Mouse (Mus musculus) heart, postnatal 36 days (tissue): ENCODE data around the gene Adam8. TPM values are rescaled to one million over a fixed set of nuclear protein-coding genes. Genes with fewer than 3 reads are reported as not detected.

Source experiments
- DNase-seq, 2 experiments: peaks; one replicate each; pipeline ENCODE4 v3.0.0; 2021 to 2022
- intact Hi-C: fragments of 180-260 bp; cut with DNase I; formaldehyde crosslinking; loops from one replicate; pipeline ENCODE4 v1.15.1; 2025
- microRNA-seq, 2 experiments: library from miRNA; unstranded; fragments of <30 nt; microRNA quantifications; one replicate each; pipeline ENCODE4 v1.2.0; 2021; ENCODE audit warnings: borderline number of aligned reads in 2 of 2
- total RNA-seq, 2 experiments: library from RNA; stranded (reverse); gene quantifications; 2 replicates each; pipeline ENCODE4 v1.2.3; 2021

Adam8 gene
- total RNA-seq, 2 experiments from 2014 or later: 0.49 to 0.61 TPM

DNA sequence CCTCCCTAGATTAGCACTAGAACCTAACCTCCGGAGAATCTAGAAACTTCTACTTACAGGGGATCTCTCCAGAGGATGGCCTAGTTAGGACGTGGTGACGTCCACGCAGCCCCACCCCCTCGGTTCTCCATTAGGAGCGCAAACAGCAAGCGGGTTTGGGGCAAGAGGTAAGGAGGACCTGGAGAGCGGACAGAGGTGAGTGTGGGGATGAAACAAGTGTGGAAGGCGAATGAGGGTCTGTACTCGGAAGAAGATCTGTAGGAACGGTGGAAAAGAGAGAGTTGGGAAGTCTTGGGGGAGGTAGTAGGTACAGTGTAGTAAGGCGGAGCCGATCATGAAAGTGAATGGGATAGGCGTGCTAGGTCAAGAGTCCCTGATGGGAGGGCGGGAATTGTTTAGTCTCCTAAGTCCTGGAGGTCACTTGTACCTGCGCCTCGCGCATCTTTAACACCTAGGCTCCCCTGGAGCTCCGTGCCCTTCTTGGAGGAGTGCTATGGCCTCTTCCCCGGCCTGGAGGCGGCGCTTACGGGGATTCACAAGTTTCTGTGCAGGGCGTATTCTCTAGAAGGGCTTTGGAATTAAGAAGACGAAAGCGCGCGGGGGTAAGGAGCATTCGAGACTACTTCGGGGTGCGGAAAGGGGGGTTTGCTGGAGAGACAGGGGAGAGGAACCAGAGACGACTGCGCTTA is 41.9 kb downstream of the Adam8 start:
- DNase-seq: peak; percentile 60
- intact Hi-C loops: no loop called here

GRCm38 (mm10) chr7:139949893-139950282 is 42.5 kb downstream of the Adam8 start:
- peak; percentile 44 to 49 for DNase-seq
- intact Hi-C loops: no loop called here

DNA sequence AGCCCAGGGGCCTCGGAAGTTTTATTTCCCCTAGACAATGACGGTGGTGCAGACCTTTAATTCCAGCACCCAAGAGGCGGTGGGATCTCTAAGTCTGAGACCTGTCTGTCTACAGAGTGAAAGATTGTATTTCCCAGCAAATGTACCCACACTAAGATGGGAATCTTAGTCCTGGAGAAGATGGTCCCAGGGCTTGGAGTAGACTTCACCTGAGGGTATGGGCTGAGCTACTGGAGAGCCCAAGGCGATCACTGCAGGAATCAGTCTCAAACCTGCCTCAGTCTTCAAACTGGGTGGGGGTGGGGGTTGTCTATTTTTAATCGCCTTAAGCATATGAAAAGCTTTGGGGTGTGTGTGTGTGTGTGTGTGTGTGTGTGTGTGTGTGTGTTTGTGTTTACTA is 46.3 kb downstream of the Adam8 start:
- intact Hi-C loops: no loop called here
- no peak for DNase-seq

DNA sequence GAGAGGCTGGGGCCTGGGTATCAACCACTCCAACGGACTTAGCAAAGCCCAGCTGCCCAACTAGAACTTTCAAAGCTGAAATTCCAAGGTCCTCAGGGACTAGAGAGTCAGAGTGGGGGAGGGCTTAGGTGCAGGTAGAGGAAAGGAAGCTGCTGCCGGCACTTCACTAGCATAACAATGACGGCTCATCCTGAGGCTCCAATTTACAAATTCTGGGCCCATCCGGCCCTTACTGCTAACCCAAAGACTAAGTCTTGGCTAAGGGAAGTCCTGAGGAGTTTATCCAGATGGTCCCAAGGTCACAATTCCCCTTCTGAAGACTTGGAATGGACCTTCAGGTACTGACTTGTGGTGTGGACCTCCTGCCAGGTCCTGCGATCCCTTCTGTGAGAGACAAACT is 46.8 kb downstream of the Adam8 start:
- no peak for DNase-seq
- intact Hi-C loops: no loop called here

GRCm38 (mm10) chr7:139944291-139945240 is 47.8 kb downstream of the Adam8 start:
- intact Hi-C loops: no loop called here
- DNase-seq: no peak

DNA sequence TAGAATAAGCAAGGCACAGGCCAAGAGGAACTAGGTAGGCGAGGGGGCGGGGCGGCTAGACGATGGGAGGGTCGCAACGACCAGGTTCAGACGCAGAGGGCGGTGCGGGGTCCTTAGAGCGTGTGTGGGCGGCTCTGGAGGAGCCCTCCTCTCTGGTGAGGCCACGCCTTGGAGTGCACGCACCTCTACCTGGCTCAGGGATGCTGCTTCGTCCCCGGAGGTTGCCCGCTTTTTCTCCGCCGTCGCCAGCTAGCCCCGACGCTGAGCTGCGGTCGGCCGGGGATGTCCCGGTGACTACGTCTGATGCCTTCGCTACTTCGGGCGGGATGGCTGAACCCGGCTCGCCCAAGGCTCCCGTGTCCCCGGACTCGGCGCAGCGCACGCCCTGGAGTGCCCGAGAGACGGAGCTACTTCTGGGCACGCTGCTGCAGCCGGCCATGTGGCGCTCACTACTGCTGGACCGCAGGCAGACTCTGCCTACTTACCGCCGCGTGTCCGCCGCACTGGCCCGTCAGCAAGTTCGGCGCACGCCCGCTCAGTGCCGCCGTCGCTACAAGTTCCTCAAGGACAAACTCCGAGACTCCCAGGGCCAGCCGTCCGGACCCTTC is 48.6 kb downstream of the Adam8 start, which contains the start of gene Utf1:
Utf1 (plus strand) TSS at position 116 of the 608 bp plus-strand sequence.
- intact Hi-C loops: no loop called here
- DNase-seq: peak; percentile 26 to 33

GRCm38 (mm10) chr7:139940476-139941209 is 51.7 kb downstream of the Adam8 start:
- intact Hi-C loops: no loop called here
- no peak for DNase-seq

DNA sequence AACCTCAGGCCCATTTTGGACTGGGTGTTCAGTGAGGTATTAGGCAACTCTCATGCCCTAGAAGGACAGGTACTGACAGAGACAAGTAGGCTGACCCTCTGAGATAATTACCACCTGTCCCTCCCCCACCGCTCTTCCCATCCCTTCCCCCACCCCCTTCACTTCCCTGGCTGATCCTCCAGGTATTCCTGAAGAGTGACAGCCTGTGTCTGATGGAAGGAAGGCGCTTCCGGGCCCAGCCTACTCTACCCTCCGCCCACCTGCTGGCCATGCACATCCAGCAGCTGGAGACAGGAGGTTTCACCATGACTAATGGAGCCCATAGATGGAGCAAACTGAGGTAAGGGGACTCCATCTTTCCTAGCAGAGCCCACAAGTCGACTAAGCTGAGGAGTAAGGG is 54.6 kb downstream of the Adam8 start:
- DNase-seq: no peak
- intact Hi-C loops: no loop called here

DNA sequence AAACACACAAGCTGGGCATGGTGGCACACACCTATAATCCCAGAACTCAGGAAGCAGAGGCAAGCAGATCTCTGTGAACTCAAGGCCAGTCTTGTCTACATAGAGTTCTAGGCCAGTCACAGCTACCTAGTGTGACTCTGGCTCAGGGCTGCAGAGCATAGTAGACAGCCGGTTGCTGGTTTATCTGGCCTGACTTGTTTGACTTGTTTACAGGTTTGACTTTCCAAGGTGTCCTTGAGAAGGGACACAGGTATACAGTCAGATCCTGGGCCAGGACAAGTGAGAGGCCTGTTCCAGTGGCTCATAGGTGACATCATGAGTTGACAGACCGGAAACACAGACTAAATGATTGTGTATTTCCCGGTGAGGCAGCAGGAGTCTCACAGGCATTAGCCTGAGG is 55.2 kb downstream of the Adam8 start:
- no peak for DNase-seq
- intact Hi-C loops: no loop called here

GRCm38 (mm10) chr7:139936705-139937104 is 55.7 kb downstream of the Adam8 start:
- DNase-seq: no peak
- intact Hi-C loops: no loop called here

GRCm38 (mm10) chr7:139930732-139931131 is 61.6 kb downstream of the Adam8 start:
- peak; percentile 13 to 25 for DNase-seq
- intact Hi-C loops: no loop called here

Small RNA genes within 50 kb of the gene (microRNA-seq; reads per million reads assigned to microRNA genes)
- gene Mir202 (0 to 1.4 reads per million in 2 experiments), gene Mir7062 (0 reads per million in 2 experiments), gene mmu-mir-7686 (0 reads per million in 2 experiments)

Other genes starting within 250 kb of the Adam8 start
- gene Adgra1, start 158.4 kb downstream of the Adam8 start, total RNA-seq: not detected
- not detected for gene Kndc1, start 97.9 kb downstream of the Adam8 start, total RNA-seq
- gene Utf1, start 48.8 kb downstream of the Adam8 start, total RNA-seq: not detected
- gene 6430531B16Rik, start 13.8 kb downstream of the Adam8 start, total RNA-seq: not detected
- gene Zfp511, start 43.8 kb upstream of the Adam8 start, total RNA-seq: 10 to 100 TPM; 10.1 to 12.4 TPM
- gene Tubgcp2, start 44.1 kb upstream of the Adam8 start, total RNA-seq: 10 to 100 TPM; 26.9 to 34.4 TPM
- gene Msx3, start 56.5 kb upstream of the Adam8 start, total RNA-seq: not detected
- not detected for gene Caly, start 90.0 kb upstream of the Adam8 start, total RNA-seq
- gene Prap1, start 100.8 kb upstream of the Adam8 start, total RNA-seq: not detected
- 10 to 100 TPM; 72.7 to 79.5 TPM for gene Fuom, start 109.9 kb upstream of the Adam8 start, total RNA-seq
- gene Paox, start 123.2 kb upstream of the Adam8 start, total RNA-seq: 1 to 10 TPM; 3.3 to 5.1 TPM
- gene Echs1, start 123.9 kb upstream of the Adam8 start, total RNA-seq: 100 to 1,000 TPM; 458 to 480 TPM
- gene Mtg1, start 145.0 kb upstream of the Adam8 start, total RNA-seq: 10 to 100 TPM; 24.7 to 28.3 TPM
- 1 to 10 TPM in 1 of 2 experiments, under 1 TPM in 1; 0.46 to 1.0 TPM for gene Sprn, start 162.3 kb upstream of the Adam8 start, total RNA-seq
- not detected for gene Olfr522, start 172.2 kb upstream of the Adam8 start, total RNA-seq
- gene Olfr523, start 180.7 kb upstream of the Adam8 start, total RNA-seq: not detected
- not detected for gene Olfr524, start 213.4 kb upstream of the Adam8 start, total RNA-seq
- not detected for gene Cd163l1, start 225.7 kb upstream of the Adam8 start, total RNA-seq